Mouse (Mus musculus): ENCODE results near the gene Fyn.

- TF ChIP-seq GATA1 (IDR thresholded peaks at IDR 0.05; ENCODE audit: borderline replicate concordance, low read length) (no peak), CTCF (IDR thresholded peaks at IDR 0.05; ENCODE audit: low read depth, low read length) (no peak)
Observed at GRCm38 (mm10) chr10:39563552-39564223, 195.0 kb downstream of the Fyn start.
